Mouse (Mus musculus) cortical plate, adult 2 months (tissue): ENCODE measurements around the gene Megf9.

Source experiments
- CTCF ChIP-seq: fragments of 200-500 bp; IDR thresholded peaks from 2 replicates; pipeline ENCODE4 v1.5.1; 2011; ENCODE audit warnings: mild to moderate bottlenecking, control low read depth, low read length; ENCODE audit not compliant: insufficient read depth; ENCODE audit errors: extremely low read depth
- POLR2A ChIP-seq: fragments of 200-500 bp; IDR thresholded peaks from 2 replicates; pipeline ENCODE4 v1.6.1; 2011; ENCODE audit warnings: mild to moderate bottlenecking, low read length, control low read depth; ENCODE audit not compliant: insufficient read depth; ENCODE audit errors: extremely low read depth

GRCm38 (mm10) chr4:70496978-70497377 is 37.8 kb downstream of the Megf9 start:
- TF ChIP-seq CTCF, result no peak
- TF ChIP-seq POLR2A, result no peak
